Mouse (Mus musculus) telencephalon, adult 2 months (tissue): ENCODE measurements around the gene BC004004.
"Not testable (repeated sequence)": the region's sequence is repeated elsewhere in the genome, so short reads cannot be mapped to it uniquely, and the experiment has no call there.

Experiments
- DNase-seq: peaks from one replicate; pipeline ENCODE4 v3.0.0-alpha.2; 2011; ENCODE audit warnings: low read depth, low spot score

The BC004004 gene

GRCm38 (mm10) chr17:29260501-29260900, 8.1 kb upstream of the BC004004 start:
- no peak for DNase-seq

- DNase-seq, result no peak
These were observed 6.9 kb upstream of the BC004004 start for GRCm38 (mm10) chr17:29261603-29262258.

- no peak for DNase-seq
These were observed 6.3 kb upstream of the BC004004 start for GRCm38 (mm10) chr17:29262259-29262649.

- no peak for DNase-seq
These were observed 5.2 kb upstream of the BC004004 start for GRCm38 (mm10) chr17:29263417-29263816.

GRCm38 (mm10) chr17:29263840-29264633, 4.6 kb upstream of the BC004004 start, which contains the start of gene Ppil1:
Gene Ppil1, minus strand, starts transcription at chr17:29264186.
- peak; percentile 64 for DNase-seq

- DNase-seq, result no peak
These were observed 3.8 kb upstream of the BC004004 start for GRCm38 (mm10) chr17:29264760-29265159.

GRCm38 (mm10) chr17:29267040-29267439, 1.5 kb upstream of the BC004004 start:
- DNase-seq, result not testable (repeated sequence)

- no peak for DNase-seq
These were observed 482 bp upstream of the BC004004 start for GRCm38 (mm10) chr17:29267931-29268681.

- no peak for DNase-seq
These were observed 740 bp downstream of the BC004004 start for GRCm38 (mm10) chr17:29269349-29269706.

- no peak for DNase-seq
These were observed 1.6 kb downstream of the BC004004 start for GRCm38 (mm10) chr17:29270148-29270698.

GRCm38 (mm10) chr17:29273156-29273555, 4.6 kb downstream of the BC004004 start:
- no peak for DNase-seq

- no peak for DNase-seq
These were observed 5.3 kb downstream of the BC004004 start for GRCm38 (mm10) chr17:29273889-29274288.

- DNase-seq, result no peak
These were observed 11.8 kb downstream of the BC004004 start for GRCm38 (mm10) chr17:29280422-29280821.

GRCm38 (mm10) chr17:29281541-29281940, 13.0 kb downstream of the BC004004 start:
- DNase-seq, result no peak

GRCm38 (mm10) chr17:29282216-29282952, 13.8 kb downstream of the BC004004 start:
- DNase-seq, result no peak

GRCm38 (mm10) chr17:29291793-29292192, 23.2 kb downstream of the BC004004 start:
- no peak for DNase-seq

GRCm38 (mm10) chr17:29292996-29293395, 24.4 kb downstream of the BC004004 start:
- no peak for DNase-seq

GRCm38 (mm10) chr17:29293807-29294605, 25.4 kb downstream of the BC004004 start:
- no peak for DNase-seq

- DNase-seq, result no peak
These were observed 27.2 kb downstream of the BC004004 start for GRCm38 (mm10) chr17:29295835-29296234.

- no peak for DNase-seq
These were observed 28.7 kb downstream of the BC004004 start for GRCm38 (mm10) chr17:29297321-29297720.
